Mouse (Mus musculus) hindbrain, embryonic 11.5 days (tissue): ENCODE measurements around the gene Ltbp1. TPM values are rescaled to one million over a fixed set of nuclear protein-coding genes. Genes with fewer than 3 reads are reported as not detected.

Source experiments
- ATAC-seq: fragments of 200-750 bp; cut with Nextera tagmentation; 2 replicates; pipeline ENCODE4 v1.8.0; 2017; ENCODE audit warnings: mild to moderate bottlenecking, moderate TSS enrichment, moderate library complexity; ENCODE audit not compliant: low FRiP score
- DNase-seq: peaks from one replicate; pipeline ENCODE4 v3.0.0-alpha.2; 2015; ENCODE audit warnings: low spot score
- H3K27ac ChIP-seq: fragments of 300-500 bp; sonication (generic); 2 replicates; pipeline ENCODE4 v1.5.1; 2014; ENCODE audit warnings: mild to moderate bottlenecking, low read depth, low read length
- H3K27me3 ChIP-seq: fragments of 300-500 bp; sonication (generic); 2 replicates; pipeline ENCODE4 v1.6.1; 2014; ENCODE audit warnings: mild to moderate bottlenecking, low read length, moderate library complexity, mixed read lengths; ENCODE audit not compliant: control insufficient read depth, insufficient read depth
- H3K36me3 ChIP-seq: fragments of 300-500 bp; sonication (generic); 2 replicates; pipeline ENCODE4 v1.6.1; 2014; ENCODE audit warnings: mild to moderate bottlenecking, low read length, moderate library complexity, mixed read lengths; ENCODE audit not compliant: control insufficient read depth, insufficient read depth
- H3K4me1 ChIP-seq: fragments of 300-500 bp; sonication (generic); replicated peaks from 2 replicates; pipeline ENCODE4 v1.6.1; 2014; ENCODE audit warnings: low read length, mixed read lengths; ENCODE audit not compliant: control insufficient read depth, insufficient read depth
- H3K4me2 ChIP-seq: fragments of 300-500 bp; sonication (generic); replicated peaks from 2 replicates; pipeline ENCODE4 v1.6.1; 2014; ENCODE audit warnings: mild to moderate bottlenecking, low read depth, low read length
- H3K4me3 ChIP-seq: fragments of 300-500 bp; sonication (generic); 2 replicates; pipeline ENCODE4 v1.5.1; 2014; ENCODE audit warnings: low read depth, low read length
- H3K9ac ChIP-seq: fragments of 300-500 bp; sonication (generic); 2 replicates; pipeline ENCODE4 v1.6.1; 2014; ENCODE audit warnings: low read depth, low read length
- H3K9me3 ChIP-seq: fragments of 300-500 bp; sonication (generic); 2 replicates; pipeline ENCODE4 v1.6.1; 2016; ENCODE audit warnings: low read length; ENCODE audit not compliant: control insufficient read depth
- WGBS: fragments of 180-500 bp; shearing (Covaris S2); extraction: QIAGEN DNeasy Blood & Tissue Kit; methylation state at CpG from one replicate; pipeline ENCODE4 v1.1.7; 2014; 5-methylcytosine and 5-hydroxymethylcytosine counted together
- polyA plus RNA-seq: library from polyadenylated mRNA; unstranded; fragments of >200 nt; fragmentation: Nextera tagmentation; extraction: Ambion mirVana; gene quantifications from 2 replicates; pipeline ENCODE4 v1.2.1, GENCODE M21; 2014

Ltbp1 gene
- polyA plus RNA-seq, 1 experiment from 2014 or later: 5.7 TPM

DNA sequence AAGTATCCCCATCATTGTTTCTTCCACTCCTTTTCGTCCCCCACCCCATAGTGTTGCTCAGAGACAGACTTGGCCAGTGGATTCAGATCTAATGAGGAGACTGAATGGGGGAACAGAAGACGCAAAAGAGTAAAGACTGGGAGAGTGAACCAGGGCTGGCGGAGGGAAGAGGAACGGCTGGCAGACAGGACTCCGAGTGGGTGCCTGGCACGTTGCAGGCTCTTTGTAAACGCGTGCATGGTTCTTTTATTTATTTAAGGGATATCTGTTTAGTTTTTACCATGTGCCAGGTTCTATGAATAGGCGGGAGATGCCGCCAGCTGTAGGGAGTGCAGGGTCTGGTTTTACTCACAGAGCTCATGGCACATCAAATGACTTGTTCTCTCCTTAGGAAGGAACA lies 8.5 kb downstream of the Ltbp1 start:
- H3K36me3 ChIP-seq: no peaks in the 10 kb centered on the region
- H3K27me3 ChIP-seq: no peaks in the 10 kb centered on the region
- ATAC-seq (no peak), DNase-seq (no peak)
- H3K9me3 ChIP-seq: no peaks in the 10 kb centered on the region
- H3K4me2 ChIP-seq: no peak overlapping the region
- no peak overlapping the region for H3K27ac ChIP-seq
- 88% methylated on average over 10 of the region's 10 CpGs for WGBS
- H3K4me3 ChIP-seq: no peak overlapping the region
- H3K9ac ChIP-seq: no peak overlapping the region
- no peaks in the 10 kb centered on the region for H3K4me1 ChIP-seq

DNA sequence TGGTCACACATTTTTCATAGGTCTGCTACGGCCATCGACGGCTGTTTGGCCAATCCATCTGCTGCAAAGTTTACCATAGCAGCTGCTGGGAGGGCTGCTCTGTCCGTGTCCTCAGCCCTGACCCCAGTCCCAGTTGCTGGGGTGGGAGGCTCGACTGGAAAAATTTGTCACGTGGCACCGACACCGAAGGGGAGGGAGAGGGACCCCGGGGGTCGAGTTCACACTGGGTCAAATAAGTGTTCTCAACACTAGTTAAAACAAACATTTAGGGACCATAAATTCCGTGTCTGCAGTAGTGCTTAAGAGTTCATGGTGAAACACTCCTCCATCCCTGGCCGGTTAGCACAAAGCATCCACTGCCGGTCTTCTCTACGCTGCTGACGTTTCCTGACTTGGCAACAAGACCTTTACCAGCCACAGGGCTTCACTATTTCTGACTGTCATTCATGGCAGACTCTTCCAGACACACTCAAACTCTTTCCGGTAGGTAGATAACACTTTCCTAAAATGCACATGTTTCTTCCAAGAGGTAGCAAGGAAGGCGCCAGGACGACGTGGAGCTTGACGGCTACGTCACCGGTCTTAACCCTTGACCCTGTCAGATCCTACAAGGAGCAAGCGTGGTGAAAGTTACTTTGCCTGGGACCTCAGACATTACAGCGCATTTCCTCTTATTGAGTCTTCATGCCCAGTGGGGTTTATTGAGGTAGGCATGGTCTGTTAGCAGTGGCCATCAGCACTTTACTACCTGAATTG lies 9.4 kb downstream of the Ltbp1 start:
- DNase-seq (no peak), ATAC-seq (no peak)
- H3K27me3 ChIP-seq: no peaks in the 10 kb centered on the region
- WGBS: 66% methylated on average over 24 of the region's 24 CpGs
- no peak overlapping the region for H3K4me3 ChIP-seq
- H3K4me2 ChIP-seq: no peak overlapping the region
- H3K4me1 ChIP-seq: peaks cover 2% of the 10 kb centered on the region; the same call in 1 of the 2 replicates
- H3K27ac ChIP-seq: no peak overlapping the region
- H3K9ac ChIP-seq: no peak overlapping the region
- H3K9me3 ChIP-seq: no peaks in the 10 kb centered on the region
- no peaks in the 10 kb centered on the region for H3K36me3 ChIP-seq

DNA sequence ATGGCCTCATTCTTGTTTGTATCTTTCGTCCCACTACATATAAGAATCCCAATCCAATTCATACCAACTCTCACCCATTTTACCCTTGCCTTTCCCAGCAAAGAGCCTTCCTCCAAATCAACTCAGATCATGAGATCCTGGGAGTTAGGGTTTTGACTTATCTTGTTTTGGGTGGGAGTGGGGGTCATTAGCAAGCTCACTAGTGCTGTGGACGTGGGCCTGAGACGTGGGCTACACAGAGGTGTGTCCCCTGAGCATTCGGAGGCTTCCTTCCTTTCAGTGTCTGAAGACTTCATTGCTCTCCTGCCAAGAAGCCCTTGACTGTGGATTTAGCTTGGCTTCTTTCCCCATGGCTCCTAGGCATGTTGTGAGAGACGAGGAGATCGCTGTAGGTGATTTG lies 10.2 kb downstream of the Ltbp1 start:
- DNase-seq (no peak), ATAC-seq (no peak)
- Histone ChIP-seq H3K36me3 (no peaks in the 10 kb centered on the region), H3K9ac (no peak overlapping the region), H3K4me3 (no peak overlapping the region), H3K9me3 (no peaks in the 10 kb centered on the region), H3K4me2 (no peak overlapping the region), H3K27ac (no peak overlapping the region), H3K27me3 (no peaks in the 10 kb centered on the region), H3K4me1 (peaks cover 3% of the 10 kb centered on the region; the same call in 1 of the 2 replicates)
- 89% methylated on average over 6 of the region's 6 CpGs for WGBS

DNA sequence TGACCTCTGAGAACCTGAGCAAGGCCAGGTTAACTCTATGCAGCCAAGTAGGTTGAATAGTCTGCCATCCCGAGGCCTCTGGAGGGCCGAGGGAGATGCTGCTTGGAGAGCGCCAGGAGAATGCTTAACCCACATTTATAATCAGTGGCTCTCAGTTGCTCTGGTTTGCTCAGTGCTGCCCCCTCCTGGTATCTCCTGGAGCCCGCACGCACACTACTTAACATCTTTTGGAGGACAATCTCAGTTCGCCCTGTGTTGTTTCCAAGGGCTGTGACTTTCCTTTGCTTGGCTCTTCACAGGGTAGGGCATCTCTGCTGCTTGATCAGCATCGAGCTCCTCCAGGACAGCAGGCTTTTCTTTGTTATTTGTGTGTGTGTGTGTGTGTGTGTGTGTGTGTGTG lies 12.1 kb downstream of the Ltbp1 start:
- 62% methylated on average over 7 of the region's 7 CpGs for WGBS
- Histone ChIP-seq H3K36me3 (no peaks in the 10 kb centered on the region), H3K9me3 (no peaks in the 10 kb centered on the region), H3K4me3 (no peak overlapping the region), H3K27ac (no peak overlapping the region), H3K9ac (no peak overlapping the region), H3K27me3 (no peaks in the 10 kb centered on the region), H3K4me2 (no peak overlapping the region), H3K4me1 (peaks cover 3% of the 10 kb centered on the region; the same call in 1 of the 2 replicates)
- DNase-seq (peak; percentile 66), ATAC-seq (no peak)

DNA sequence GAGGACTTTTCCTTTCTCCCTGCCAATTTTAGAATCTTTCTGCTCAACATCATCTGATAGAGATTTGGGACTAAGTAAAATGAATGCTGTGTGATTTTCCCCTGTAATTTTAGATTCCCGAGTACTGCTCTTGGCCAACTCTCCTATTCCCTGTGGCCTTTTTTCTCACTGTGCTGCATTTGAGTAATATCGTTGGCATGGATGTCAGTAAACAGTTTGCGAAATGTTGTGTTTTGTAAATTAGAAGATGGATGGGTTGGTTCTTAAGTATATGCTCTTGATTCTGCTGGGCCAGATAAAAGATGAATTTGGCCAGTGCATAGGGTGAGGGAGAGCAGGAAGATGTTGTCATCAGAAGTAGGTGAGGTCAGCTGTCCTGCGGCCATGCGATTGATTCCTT lies 12.8 kb downstream of the Ltbp1 start:
- Histone ChIP-seq H3K36me3 (no peaks in the 10 kb centered on the region), H3K4me1 (peaks cover 3% of the 10 kb centered on the region; the same call in 1 of the 2 replicates), H3K9me3 (no peaks in the 10 kb centered on the region), H3K4me2 (no peak overlapping the region), H3K27me3 (no peaks in the 10 kb centered on the region), H3K4me3 (no peak overlapping the region), H3K9ac (no peak overlapping the region), H3K27ac (no peak overlapping the region)
- ATAC-seq (no peak), DNase-seq (no peak)
- WGBS: 89% methylated on average over 5 of the region's 5 CpGs

DNA sequence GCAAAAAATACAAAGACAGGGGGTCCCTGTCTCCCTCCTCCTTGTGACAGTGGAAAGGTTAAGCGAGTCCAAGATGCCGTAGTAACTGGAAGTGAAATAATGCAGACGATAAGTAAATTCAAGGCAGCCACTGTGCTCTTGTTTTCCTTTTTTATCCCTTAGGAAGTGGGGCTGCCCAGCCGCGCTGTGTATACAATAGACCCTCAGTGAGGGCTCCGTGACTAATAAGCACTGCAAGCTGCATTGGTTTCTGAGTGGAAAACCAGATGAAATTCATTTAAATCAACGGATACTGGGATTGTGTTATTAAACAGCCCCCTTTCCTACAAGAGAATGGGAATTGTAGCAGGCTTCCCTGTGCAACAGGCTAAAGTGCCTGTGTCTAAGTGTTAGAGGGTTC lies 14.7 kb downstream of the Ltbp1 start:
- 18% methylated on average over 7 of the region's 7 CpGs for WGBS
- Histone ChIP-seq H3K36me3 (no peaks in the 10 kb centered on the region), H3K27ac (no peak overlapping the region), H3K27me3 (no peaks in the 10 kb centered on the region), H3K4me1 (peaks cover 3% of the 10 kb centered on the region; the same call in 1 of the 2 replicates), H3K9me3 (no peaks in the 10 kb centered on the region), H3K4me2 (no peak overlapping the region), H3K4me3 (no peak overlapping the region), H3K9ac (no peak overlapping the region)
- DNase-seq (peak; percentile 35), ATAC-seq (peak; percentile 87)

DNA sequence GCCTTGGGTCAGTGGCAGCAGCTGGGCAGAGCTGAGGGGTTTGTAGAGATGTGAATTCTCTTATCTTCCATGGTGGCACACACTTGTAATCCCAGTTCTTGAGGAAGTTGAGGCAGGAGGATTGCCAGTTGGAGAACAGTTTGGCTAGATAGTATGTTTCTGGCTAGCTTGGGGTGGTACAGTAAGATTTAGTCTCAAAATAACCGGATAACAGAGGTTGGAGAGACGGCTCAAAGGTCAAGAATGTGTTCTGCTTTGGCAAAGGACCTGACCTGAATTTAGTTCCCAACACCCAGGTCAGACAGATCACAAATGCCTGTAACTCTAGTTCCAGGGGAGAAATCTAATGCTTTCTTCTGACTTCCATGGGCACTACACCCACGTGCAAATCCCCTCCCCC lies 15.3 kb downstream of the Ltbp1 start:
- ATAC-seq (no peak), DNase-seq (no peak)
- Histone ChIP-seq H3K4me1 (peaks cover 3% of the 10 kb centered on the region; the same call in 1 of the 2 replicates), H3K4me2 (no peak overlapping the region), H3K36me3 (no peaks in the 10 kb centered on the region), H3K4me3 (no peak overlapping the region), H3K27me3 (no peaks in the 10 kb centered on the region), H3K27ac (no peak overlapping the region), H3K9ac (no peak overlapping the region), H3K9me3 (no peaks in the 10 kb centered on the region)
- WGBS: 52% methylated on average over 3 of the region's 3 CpGs

DNA sequence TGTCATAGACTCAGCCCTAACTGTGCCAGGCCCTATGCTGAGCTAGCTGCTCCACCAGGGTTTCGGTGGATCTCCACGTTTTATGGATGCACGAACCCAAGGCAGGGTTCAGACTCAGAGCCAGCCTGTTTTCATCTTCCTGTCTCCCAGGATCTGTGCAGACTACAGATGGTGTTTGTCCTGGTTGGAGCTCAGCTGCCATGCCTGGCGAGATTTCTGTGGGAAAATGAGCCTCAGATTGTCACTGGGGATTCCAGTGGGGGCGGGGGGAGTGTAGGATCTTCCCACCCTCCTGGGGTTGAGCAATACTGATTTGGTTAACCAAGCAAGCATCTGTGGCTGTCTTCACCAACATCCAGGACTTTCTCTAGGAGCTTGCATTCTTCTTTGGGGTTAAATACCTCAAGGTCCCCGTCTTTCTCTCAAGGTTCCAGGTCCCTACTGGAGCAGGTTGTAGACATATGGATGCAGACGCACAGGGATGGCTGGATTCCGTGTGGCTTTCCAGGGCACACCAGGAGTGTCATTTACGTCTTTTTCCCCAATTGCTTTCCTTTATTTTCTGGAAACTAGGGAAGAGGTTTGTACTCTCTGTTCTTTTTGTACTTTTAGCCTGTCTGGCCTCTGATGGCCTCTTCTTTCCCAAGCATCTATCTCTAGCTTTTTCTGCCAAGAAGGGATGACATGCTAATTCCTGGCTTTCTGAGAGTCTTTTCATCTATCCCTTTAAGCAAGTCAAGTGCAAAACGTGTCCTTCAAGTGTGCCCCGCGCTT lies 22.2 kb downstream of the Ltbp1 start:
- Histone ChIP-seq H3K9me3 (no peaks in the 10 kb centered on the region), H3K4me1 (no peaks in the 10 kb centered on the region), H3K4me2 (no peak overlapping the region), H3K27me3 (no peaks in the 10 kb centered on the region), H3K4me3 (no peak overlapping the region), H3K36me3 (no peaks in the 10 kb centered on the region), H3K9ac (no peak overlapping the region), H3K27ac (no peak overlapping the region)
- DNase-seq (no peak), ATAC-seq (no peak)
- 81% methylated on average over 12 of the region's 12 CpGs for WGBS

DNA sequence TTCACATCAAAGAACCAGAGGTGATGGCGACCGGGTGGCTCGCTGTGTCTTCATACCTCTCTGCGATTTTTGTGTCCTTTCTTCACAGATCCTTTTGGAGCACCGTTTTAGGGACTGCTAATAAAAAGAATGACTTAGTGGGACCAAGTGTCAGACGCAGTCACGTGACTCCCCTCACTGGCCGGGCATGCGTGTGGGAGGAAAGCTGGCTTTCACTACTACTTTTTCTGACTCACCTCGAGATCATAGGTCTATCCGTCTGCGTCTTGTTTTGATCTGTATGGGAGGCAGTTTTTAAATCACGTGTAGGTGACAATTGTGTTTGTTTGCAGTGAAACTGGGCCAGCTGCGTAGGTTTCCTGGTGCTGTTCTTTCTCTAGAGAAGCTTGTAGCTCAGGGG lies 28.0 kb downstream of the Ltbp1 start:
- Histone ChIP-seq H3K27me3 (no peaks in the 10 kb centered on the region), H3K4me1 (no peaks in the 10 kb centered on the region), H3K4me3 (no peak overlapping the region), H3K4me2 (no peak overlapping the region), H3K36me3 (no peaks in the 10 kb centered on the region), H3K9me3 (no peaks in the 10 kb centered on the region), H3K27ac (no peak overlapping the region), H3K9ac (no peak overlapping the region)
- ATAC-seq: no peak
- 90% methylated on average over 14 of the region's 14 CpGs for WGBS
- no peak for DNase-seq
